Mouse (Mus musculus) embryo, embryonic 11.5 days (tissue): Measurements from ENCODE around the gene Prepl.

ENCODE experiments used
- DNase-seq: peaks from one replicate; pipeline ENCODE4 v3.0.0-alpha.2; 2012; ENCODE audit warnings: low read depth, low spot score

The Prepl gene

DNA sequence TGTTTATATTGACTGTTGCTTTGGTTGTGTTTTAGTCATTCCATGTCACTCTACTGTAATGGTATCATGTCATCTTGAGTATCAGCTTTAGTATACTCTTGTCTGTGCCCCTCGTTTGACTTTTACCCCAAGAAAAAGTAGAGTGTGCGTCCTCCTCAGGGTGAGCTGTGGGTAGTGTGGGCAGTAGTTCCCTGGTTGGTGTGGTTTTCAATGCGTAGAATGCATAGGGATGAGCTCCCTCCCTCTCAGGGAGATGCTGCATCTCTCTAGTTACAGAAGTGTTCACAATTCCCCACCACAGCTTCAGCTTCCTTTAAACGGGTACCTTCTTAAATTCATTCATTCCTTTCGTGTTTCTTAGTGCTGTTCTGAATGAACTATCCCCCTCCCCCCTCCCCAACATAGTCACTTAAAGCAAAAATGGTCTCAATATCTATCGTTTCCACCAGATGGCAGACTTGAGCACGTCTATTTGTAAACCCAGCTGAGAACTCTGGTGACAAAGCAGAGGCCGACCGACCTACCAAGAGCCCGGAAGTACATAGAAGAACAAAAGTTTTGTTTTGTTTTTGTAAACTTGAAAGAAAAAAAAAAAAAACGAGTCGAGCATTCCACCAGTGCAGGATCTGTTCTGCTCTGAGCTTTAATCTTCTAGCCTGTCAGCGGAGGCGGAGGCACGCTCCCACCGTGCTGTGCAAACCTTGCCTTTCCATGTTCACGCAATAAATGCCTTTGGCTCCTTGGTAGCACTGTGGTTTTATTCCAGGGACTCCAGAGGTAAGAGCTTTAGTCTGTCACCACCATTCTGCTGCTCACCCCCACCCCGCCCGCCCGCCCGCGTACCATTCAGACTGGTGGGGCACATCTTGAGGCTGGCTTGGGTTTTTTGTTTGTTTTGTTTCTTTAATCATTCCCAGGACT lies 66.5 kb downstream of the Prepl start:
- peak; percentile 65 for DNase-seq

DNA sequence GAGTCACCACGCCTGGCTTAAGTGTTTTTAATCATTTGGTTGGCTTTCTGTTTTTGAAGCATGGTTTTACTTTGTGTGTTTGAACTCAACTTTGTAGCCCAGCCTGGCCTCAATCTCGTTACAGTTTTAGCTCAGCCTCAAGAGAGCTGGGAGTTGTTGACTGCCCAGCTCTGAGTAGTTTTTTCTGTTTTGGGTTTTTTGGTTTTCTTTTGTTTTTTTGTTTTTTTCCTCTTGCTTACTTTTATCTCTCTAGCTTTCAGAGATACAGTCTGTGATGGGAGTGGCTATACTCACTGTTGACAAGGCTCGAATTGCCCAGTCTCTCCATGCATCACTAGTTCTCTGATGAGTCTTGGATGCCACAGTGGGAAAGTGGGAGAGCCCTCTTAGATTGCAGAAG lies 69.7 kb downstream of the Prepl start:
- no peak for DNase-seq

DNA sequence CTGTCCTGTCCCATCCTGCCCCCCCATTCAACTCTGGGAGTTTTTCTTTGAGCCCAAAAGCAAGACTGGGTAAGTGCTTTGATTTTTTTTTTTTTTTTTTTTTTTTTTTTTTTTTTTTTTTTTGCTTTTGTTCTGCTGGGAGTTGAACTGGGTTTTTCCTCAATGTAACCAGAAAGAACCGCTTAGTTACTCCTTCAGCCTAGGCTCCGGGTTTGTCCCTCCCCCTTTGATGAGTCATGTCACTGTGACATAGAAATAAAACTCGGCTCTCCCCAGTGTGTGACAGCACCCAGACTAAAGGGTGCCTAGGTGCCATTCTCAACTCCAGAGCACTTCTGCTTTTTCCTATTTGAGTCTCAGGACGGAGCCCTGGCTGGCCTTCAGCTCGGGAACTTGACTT lies 71.2 kb downstream of the Prepl start:
- DNase-seq: no peak

DNA sequence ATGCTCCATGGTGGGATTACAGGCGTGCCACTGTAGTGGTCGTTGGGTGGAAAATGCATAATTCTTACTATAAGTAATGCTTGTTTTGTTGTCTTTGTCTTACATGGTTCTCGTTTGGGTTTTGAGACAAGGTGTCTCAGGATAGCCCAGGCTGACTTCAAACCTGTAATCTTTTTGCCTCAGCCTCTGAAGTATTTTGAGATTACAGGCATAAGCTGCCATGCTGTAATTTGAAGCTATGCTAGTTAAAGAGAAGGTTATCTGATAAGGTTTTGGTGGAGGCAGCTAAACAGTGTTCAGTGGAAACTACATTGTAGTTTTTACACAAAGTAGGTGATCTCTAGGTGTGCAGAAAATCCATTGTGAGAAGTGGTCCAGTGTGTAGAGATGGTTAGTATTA lies 71.7 kb downstream of the Prepl start:
- no peak for DNase-seq

DNA sequence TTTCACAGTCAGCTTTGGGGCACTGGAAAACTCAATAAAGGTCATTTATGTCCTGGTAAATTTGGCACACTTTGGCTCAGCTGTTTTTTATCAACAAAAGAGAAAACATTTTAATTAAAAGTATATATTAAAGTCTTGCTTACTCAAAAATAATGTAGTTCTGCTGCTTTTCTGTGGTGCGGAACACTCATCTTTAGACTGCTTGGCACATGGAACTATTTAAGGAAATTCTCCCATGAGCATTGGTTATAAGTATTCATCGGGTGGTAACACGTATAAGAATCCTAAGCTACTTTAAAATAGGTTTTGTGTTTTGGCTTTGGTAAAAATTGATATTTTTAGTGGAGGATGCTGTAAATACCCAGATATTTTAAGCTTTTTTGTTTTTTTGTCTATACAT lies 75.4 kb downstream of the Prepl start:
- DNase-seq: no peak

DNA sequence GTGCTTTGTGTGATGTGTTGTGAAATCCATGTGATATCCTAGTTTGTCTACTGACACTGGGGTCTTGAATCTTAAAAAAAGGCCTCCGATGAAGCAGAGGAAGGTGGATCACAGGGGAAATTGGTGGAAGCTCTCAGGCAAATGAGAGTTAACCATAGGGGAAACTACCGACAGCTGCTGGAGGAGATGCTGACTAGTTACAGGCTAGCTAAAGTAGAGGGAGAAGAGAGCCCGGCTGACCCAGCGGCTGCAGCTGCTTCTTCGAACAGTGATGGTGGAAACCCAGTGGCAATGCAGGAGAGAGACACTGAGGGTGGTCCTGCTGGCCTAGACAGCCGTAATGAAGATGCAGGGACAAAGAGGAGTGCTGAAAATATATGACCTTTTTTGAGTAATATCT lies 76.6 kb downstream of the Prepl start:
- no peak for DNase-seq
